Mouse (Mus musculus) urinary bladder, postnatal 14 days (tissue): ENCODE data around the gene Klhl3.

Experiments
- DNase-seq: peaks from one replicate; pipeline ENCODE4 v3.0.0; 2021; ENCODE audit warnings: low spot score

Klhl3 gene

GRCm38 (mm10) chr13:58023726-58024453 is 89.5 kb downstream of the Klhl3 start:
- no peak for DNase-seq

DNA sequence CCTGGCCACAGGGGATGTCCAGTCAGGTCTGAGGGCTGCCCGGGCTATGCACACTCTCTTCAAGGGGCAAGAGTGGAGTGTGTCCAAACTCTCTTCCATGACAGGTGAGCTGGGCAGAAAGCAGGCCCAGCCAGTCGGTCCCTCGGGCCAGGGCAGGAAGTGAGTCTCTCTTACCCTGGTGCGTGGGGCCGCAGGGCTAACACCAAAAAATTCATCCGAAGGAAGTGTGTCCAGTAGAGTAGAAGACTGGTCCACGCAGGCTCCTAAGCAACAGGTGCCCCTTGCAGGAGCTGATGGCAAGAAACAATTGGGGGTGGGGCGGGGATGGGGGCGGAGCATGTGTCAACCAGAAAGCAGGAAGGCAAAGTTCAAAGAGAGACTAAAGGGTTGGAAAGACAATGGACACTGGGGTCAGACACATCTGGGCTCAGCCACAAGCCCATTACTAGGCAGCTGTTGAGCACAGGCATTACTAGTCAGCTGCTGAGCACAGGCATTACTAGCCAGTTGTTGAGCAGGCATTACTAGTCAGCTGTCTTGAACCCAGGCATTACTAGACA is 90.3 kb downstream of the Klhl3 start:
- no peak for DNase-seq

- DNase-seq: no peak
Measured at GRCm38 (mm10) chr13:58020428-58020827, 93.0 kb downstream of the Klhl3 start.

DNA sequence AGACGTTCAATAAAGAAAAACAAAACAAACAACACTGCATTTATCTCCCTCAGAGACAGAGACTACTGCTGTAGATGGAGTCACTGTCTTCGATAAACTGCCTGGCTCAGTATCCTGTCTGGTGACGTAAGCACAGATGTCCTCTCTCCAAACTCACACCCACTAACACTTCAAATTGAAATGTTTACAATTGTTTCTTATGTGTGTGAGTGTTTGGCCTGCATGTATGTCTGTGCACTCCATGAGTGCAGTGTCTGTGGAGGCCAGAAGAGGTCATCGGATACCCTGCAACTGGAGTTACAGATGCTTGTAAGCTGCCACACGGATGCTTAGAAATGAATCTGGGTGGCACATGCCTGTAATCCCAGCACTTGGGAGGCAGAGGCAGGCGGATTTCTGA is 96.1 kb downstream of the Klhl3 start:
- no peak for DNase-seq

DNA sequence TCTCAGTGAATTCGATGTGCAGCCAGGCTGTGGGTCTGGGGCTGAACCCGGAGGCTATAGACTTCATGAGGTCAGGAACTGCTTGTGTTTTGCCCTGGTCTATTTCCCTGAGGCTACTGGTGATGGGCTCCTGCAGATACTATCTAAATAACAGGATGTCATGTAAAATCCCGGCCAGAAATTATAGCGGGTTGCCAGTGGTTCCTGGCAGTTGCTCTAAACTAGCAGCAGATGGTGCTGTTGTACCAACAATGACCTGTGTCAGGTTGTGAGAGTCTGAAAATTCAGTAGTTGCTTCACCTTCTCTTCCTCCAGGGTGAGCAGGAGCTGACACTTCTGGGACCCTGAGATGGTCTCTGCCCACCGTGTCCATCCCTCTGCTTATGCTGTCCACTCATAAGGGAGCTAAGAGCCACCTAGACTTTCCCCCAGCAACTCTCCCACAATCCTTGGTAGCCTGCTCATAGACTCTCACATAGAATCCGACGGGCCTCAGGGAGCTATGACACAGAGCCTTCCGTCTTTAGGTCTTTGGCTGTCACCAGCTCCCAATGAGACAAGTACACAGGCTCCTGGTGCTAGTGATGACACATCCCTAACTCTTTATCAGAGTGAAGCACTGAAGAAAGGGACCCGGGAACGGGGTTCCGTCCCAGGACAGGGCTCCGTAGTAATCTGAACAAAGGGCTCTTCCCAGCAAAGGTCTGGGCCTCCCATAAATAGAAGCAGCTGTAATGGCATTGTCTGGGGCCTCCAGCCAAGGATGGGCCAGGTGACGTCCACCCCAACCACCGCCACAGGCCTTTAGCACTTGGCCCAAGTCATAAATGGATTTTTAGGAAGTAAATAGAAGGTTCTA is 101.1 kb downstream of the Klhl3 start:
- peak; percentile 49 for DNase-seq

DNA sequence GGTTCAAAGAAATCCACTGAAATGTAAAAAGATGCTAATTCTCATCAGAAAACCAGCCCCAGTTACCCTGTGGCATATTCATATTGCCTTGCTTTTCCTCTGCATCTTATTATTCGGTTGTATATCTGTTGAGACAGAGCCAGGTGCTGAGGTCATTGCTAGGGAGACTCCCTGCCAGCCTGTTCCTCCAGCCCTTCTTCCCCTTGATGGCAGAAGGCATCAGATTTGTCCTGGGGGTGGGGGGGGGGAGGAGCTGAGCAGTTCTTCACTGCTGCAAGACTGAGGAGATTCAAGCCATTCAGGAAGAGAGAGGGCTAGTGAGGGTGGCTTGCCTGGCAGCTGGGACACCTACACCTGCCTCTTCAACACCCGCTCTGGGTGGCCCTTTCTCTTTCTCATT is 101.9 kb downstream of the Klhl3 start:
- no peak for DNase-seq

DNA sequence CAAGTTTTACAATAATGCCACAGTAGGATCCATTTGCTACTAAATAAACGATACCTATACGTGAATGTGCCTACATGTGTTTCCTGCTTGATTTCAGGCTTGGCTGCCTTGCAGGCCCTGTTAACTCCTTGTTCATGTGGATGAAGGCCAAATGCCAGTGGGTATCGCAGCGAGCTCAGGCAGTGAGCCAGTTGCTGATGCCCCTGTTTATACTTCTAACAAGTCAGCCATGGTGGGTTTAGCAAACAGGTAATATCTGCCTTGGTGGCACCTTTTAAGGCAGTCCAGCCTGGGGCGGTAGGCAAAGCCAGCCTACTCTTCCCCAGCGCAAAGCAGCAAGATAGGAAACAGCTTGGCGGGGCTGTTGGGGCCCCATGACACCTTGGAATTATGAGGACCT is 103.0 kb downstream of the Klhl3 start:
- no peak for DNase-seq

DNA sequence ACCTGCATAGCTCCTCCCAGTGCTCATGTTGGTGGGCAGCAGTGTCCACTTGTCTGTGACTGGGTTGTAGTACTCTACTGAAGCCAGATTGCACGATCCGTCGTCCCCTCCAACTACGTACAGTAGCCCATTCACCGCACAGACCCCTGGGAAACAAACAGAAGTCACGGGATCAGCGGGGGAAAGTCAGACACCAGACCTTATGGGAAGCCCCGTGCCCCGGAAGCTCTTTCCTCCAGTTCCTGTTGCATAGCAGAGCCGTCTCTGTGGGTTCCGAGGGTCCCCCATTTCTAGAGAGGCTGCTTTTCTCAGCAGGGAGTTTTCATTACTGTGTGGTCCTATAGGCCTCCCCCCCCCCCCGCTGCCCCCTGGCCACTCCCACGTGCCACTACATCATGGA is 104.1 kb downstream of the Klhl3 start:
- DNase-seq: no peak

DNA sequence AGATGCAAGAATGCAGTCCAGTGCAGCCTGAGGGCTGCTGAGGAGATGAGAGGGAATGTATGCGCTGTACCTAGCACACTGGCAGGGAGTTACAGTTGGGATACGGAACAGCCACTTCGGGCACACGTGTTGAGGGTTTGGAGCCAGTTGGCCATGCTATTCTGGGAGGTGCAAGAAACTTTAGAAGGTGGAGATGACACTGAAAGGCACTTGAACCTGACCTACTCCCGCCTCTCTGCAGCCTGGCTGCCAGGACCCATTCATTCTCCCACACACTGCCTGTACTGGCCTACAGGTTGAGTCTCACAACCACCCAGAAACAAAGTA is 105.4 kb downstream of the Klhl3 start:
- no peak for DNase-seq

DNA sequence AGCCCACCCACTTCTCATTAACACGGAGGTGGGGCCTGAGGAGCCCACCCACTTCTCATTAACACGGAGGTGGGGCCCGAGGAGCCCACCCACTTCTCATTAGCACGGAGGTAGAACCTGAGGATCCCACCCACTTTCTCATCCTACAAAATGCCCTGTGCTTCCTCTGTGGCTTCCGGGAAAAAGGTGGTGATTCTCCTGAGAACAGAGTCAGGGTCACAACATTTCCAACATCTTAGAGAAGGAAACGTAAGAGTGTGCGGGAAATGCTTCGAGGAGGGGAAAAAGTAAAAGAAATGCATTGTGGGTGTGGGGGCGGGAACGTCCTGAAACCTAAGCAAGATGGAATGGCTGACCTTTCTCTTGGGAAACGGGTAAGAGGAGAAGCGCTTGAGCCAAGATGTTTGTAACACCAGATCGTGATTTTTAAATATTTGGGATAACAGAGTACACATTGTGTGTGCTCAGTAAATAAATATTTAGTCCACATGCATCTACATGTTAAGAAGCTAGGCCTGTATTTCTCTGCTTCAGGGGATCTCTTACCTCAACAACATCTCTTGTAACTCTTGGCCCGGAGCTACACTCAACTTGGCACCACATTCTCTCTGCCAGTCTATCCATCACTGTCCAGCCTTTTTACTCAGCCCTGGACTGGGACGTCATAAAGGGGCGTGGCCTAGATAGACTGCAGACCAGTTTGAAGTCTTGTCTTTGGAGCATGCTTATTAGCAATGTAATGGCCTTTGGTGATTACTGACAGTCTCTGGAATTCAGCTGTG is 105.9 kb downstream of the Klhl3 start:
- peak; percentile 8 for DNase-seq

DNA sequence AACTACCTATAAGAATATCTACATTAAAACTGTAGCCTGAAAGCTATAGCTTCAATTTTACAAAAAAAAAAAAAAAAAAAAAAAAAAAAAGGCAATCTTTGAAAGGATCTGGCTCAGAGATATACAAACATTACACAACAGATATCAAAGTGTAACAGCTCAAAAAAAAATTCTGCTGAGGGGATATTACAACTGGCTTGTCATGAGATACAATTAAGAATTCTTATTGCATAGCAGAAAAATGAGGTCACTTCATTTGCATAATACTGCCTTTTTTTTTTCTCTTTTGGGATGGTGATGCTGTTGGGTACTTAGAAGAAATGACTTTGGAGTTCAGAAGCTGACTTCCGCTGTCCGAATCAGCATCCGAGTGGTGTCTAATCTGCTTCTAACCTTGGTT is 111.6 kb downstream of the Klhl3 start:
- no peak for DNase-seq

GRCm38 (mm10) chr13:57996536-57996935 is 116.9 kb downstream of the Klhl3 start:
- no peak for DNase-seq

DNA sequence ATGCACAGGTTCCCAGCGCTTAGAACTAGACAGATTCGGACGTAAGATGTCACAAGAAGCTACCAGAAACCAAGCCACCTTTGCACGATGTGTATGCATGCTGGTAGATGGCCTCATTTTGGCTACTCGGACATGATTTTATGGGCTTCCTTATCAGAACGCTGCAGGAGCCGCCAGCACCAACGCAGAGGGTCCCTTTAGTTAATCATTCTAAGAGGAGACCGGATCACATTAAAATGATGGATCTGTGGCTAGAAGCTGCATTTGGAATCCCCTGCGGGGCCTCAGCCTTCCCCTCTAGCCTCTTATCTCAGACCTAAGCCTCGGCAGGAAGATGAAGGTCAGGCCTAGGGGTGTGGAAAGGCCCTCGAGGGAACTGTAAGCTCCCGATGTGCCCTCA is 117.5 kb downstream of the Klhl3 start:
- no peak for DNase-seq

DNA sequence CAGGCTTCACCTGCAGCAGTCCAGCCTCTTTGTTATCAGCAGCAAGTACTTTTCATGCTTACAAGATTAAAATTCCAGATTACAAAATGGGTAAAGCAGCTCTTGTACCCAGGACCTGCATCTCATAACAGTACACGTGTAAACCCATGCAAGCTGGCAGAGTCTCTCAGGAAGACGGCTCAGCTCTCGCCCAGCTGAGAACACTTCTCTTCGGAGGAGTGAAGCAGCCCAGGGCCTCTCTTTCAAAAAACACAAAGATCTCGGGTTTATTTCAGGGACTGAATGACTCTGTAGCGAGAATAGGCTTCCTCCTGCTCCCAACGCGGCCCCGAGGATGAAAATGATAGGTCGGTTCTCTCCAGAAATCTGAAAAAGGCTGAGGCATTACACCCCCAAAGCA is 128.8 kb downstream of the Klhl3 start:
- no peak for DNase-seq

- DNase-seq: no peak
Measured at GRCm38 (mm10) chr13:57984163-57984562, 129.2 kb downstream of the Klhl3 start.

DNA sequence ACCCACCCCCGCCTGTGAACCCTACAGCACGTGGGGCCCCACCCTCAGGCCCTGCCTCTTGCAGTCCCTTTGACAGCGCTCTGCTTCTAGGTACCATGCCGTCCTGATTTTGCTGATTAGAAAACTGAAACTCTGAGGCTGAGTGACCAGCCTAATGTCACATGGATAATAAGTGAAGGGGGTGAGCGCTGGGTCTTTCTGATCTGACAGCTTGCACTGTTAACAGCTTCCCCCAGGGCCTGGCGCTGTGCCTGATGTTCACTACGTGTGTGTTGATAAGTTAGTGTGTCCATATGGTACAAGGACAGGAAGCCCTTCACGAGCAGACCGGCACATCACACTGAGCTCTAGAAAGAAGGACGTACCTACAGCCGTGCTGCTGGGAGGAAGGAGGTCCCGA is 130.1 kb downstream of the Klhl3 start:
- peak; percentile 6 for DNase-seq

- DNase-seq: no peak
Measured at GRCm38 (mm10) chr13:57982904-57983303, 130.5 kb downstream of the Klhl3 start.

- DNase-seq: no peak
Measured at GRCm38 (mm10) chr13:57980679-57981078, 132.7 kb downstream of the Klhl3 start.

DNA sequence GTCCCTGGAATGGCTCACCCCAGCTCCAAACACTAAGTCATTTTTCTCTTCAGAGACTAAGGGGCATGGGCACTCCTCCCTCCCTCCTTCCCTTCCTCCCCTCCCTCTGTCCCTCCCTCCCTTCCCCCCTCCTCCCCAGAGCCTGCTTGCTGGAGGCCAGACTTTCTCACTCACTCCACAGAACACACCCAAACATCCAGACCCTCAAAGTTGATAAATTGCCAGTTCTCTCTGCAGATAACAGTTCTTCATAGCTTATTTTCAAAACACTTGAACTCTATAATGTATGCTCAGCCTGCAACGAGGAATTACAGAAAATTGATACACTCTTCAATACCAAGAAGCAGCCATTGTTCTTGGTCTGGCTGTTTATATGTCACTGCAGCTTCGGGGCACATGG is 133.3 kb downstream of the Klhl3 start:
- DNase-seq: no peak

- DNase-seq: no peak
Measured at GRCm38 (mm10) chr13:57978931-57979330, 134.5 kb downstream of the Klhl3 start.

- DNase-seq: no peak
Measured at GRCm38 (mm10) chr13:57977721-57978120, 135.7 kb downstream of the Klhl3 start.

DNA sequence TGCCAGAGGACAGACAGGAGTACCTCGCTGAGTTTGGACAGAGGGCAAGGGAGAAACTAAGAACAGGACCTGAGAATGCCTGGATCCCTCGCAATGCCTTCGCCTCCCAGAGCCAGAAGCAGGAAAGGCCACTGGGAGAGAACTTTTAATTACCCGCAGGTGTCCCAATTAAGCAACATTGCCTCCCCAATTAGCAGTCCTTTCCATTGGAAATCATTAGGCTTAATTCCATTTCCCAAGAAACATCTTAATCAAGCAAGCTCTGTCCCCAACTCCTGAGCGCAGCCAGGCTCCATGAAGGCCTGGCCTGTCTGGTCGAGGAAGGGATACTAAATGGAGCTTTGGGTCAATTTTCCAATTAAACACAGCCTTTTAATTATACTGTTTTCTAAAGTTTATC is 147.7 kb downstream of the Klhl3 start:
- DNase-seq: no peak

- no peak for DNase-seq
Measured at GRCm38 (mm10) chr13:57960254-57960653, 153.1 kb downstream of the Klhl3 start.
